Mouse (Mus musculus) MEL (cell line): ENCODE measurements around the gene Mgll. TPM values are rescaled to one million over a fixed set of nuclear protein-coding genes. Genes with fewer than 3 reads are reported as not detected.

Experiments used
- DNase-seq: peaks from one replicate; pipeline ENCODE4 v3.0.0; 2011; ENCODE audit warnings: low read depth, low spot score
- H3K27ac ChIP-seq: 2 replicates; pipeline ENCODE4 v1.5.1; 2012; ENCODE audit warnings: low read depth, mild to moderate bottlenecking, control low read depth, low read length, moderate library complexity; ENCODE audit not compliant: control insufficient read depth
- H3K27me3 ChIP-seq, 2 experiments: fragments of 150-350 bp in 1 of 2; sonication (generic) in 1 of 2; 2 replicates each; pipeline ENCODE4 v1.6.1; 2012; ENCODE audit warnings: low read length in 2 of 2, mild to moderate bottlenecking in 2 of 2, improper control_type of control experiment in 1 of 2, moderate library complexity in 1 of 2; ENCODE audit not compliant: insufficient read depth in 2 of 2, control insufficient read depth in 1 of 2
- H3K36me3 ChIP-seq, 2 experiments: 2 replicates each; pipeline ENCODE4 v1.6.1; 2012 to 2014; ENCODE audit warnings: low read length in 2 of 2, improper control_type of control experiment in 1 of 2, inconsistent platforms in 1 of 2, mild to moderate bottlenecking in 1 of 2; ENCODE audit not compliant: insufficient read depth in 2 of 2, control insufficient read depth in 1 of 2
- H3K4me1 ChIP-seq, 2 experiments: fragments of 150-350 bp in 1 of 2; sonication (generic) in 1 of 2; 2 replicates each; pipeline ENCODE4 v1.6.1; 2012; ENCODE audit warnings: low read length in 2 of 2, improper control_type of control experiment in 1 of 2, mild to moderate bottlenecking in 1 of 2; ENCODE audit not compliant: insufficient read depth in 2 of 2, control insufficient read depth in 1 of 2
- H3K4me3 ChIP-seq, 2 experiments: fragments of 150-350 bp in 1 of 2; sonication (generic) in 1 of 2; 2 replicates each; pipeline ENCODE4 v1.5.1; 2012; ENCODE audit warnings: low read depth in 2 of 2, low read length in 2 of 2, mild to moderate bottlenecking in 2 of 2, moderate library complexity in 2 of 2, control low read depth in 1 of 2, improper control_type of control experiment in 1 of 2; ENCODE audit not compliant: control insufficient read depth in 1 of 2, insufficient read depth in 1 of 2
- H3K79me2 ChIP-seq: 2 replicates; pipeline ENCODE4 v1.6.1; 2012; ENCODE audit warnings: mild to moderate bottlenecking, low read length, moderate library complexity; ENCODE audit not compliant: control insufficient read depth, poor library complexity, insufficient read depth
- H3K9ac ChIP-seq: 2 replicates; pipeline ENCODE4 v1.6.1; 2012; ENCODE audit warnings: low read depth, mild to moderate bottlenecking, control low read depth, low read length, moderate library complexity; ENCODE audit not compliant: control insufficient read depth, poor library complexity, severe bottlenecking
- H3K9me3 ChIP-seq: fragments of 150-350 bp; sonication (generic); replicated peaks from 2 replicates; pipeline ENCODE4 v1.6.1; 2012; ENCODE audit warnings: mild to moderate bottlenecking, low read length, improper control_type of control experiment, moderate library complexity; ENCODE audit not compliant: insufficient read depth
- CHD1 ChIP-seq: IDR thresholded peaks from 2 replicates; pipeline ENCODE4 v1.6.1; 2012; ENCODE audit warnings: low read depth, mild to moderate bottlenecking, inconsistent platforms, low read length, improper control_type of control experiment
- CHD2 ChIP-seq: IDR thresholded peaks from 2 replicates; pipeline ENCODE4 v1.6.1; 2011; ENCODE audit warnings: low read length, improper control_type of control experiment
- CTCF ChIP-seq, 3 experiments: IDR thresholded peaks in 2 of 3; conservative IDR thresholded peaks in 1 of 3; 2 replicates each; pipeline ENCODE4 v1.5.1; 2011 to 2012; ENCODE audit warnings: low read length in 3 of 3, low read depth in 2 of 3, mild to moderate bottlenecking in 2 of 3, improper control_type of control experiment in 1 of 3, inconsistent platforms in 1 of 3, mixed read lengths in 1 of 3, moderate library complexity in 1 of 3; ENCODE audit not compliant: control insufficient read depth in 1 of 3, insufficient read depth in 1 of 3, poor library complexity in 1 of 3, severe bottlenecking in 1 of 3
- ELF1 ChIP-seq: IDR thresholded peaks from 2 replicates; pipeline ENCODE4 v1.6.1; 2014; ENCODE audit warnings: low read depth, mild to moderate bottlenecking, inconsistent platforms, low read length, improper control_type of control experiment, moderate library complexity
- ETS1 ChIP-seq: IDR thresholded peaks from 2 replicates; pipeline ENCODE4 v1.6.1; 2012; ENCODE audit warnings: low read depth, mild to moderate bottlenecking, inconsistent platforms, low read length, improper control_type of control experiment, moderate library complexity
- GABPA ChIP-seq: IDR thresholded peaks from 2 replicates; pipeline ENCODE4 v1.6.1; 2012; ENCODE audit warnings: low read depth, mild to moderate bottlenecking, inconsistent platforms, low read length, improper control_type of control experiment, moderate library complexity
- JUND ChIP-seq: IDR thresholded peaks from 2 replicates; pipeline ENCODE4 v1.6.1; 2011; ENCODE audit warnings: low read depth, mild to moderate bottlenecking, improper control_type of control experiment, low read length
- KAT2A ChIP-seq: conservative IDR thresholded peaks from 2 replicates; pipeline ENCODE4 v1.6.1; 2012; ENCODE audit warnings: low read depth, low read length, improper control_type of control experiment, inconsistent platforms
- MAX ChIP-seq: IDR thresholded peaks from 2 replicates; pipeline ENCODE4 v1.6.1; 2011; ENCODE audit warnings: low read length, improper control_type of control experiment
- MEF2A ChIP-seq: IDR thresholded peaks from 2 replicates; pipeline ENCODE4 v1.6.1; 2014; ENCODE audit warnings: low read depth, mild to moderate bottlenecking, inconsistent platforms, low read length, improper control_type of control experiment; ENCODE audit not compliant: poor library complexity, insufficient replicate concordance, severe bottlenecking; ENCODE audit errors: extremely low read depth
- MXI1 ChIP-seq: IDR thresholded peaks from 2 replicates; pipeline ENCODE4 v1.6.1; 2011; ENCODE audit warnings: mild to moderate bottlenecking, low read depth, low read length, improper control_type of control experiment
- MYB ChIP-seq: IDR thresholded peaks from 2 replicates; pipeline ENCODE4 v1.6.1; 2011; ENCODE audit warnings: mild to moderate bottlenecking, low read depth, low read length, improper control_type of control experiment
- MYC ChIP-seq: IDR thresholded peaks from 2 replicates; pipeline ENCODE4 v1.6.1; 2011; ENCODE audit warnings: low read depth, mild to moderate bottlenecking, low read length, improper control_type of control experiment, moderate library complexity
- NELFE ChIP-seq: IDR thresholded peaks from 2 replicates; pipeline ENCODE4 v1.6.1; 2011; ENCODE audit warnings: low read depth, low read length, improper control_type of control experiment
- NRF1 ChIP-seq: IDR thresholded peaks from 2 replicates; pipeline ENCODE4 v1.6.1; 2014; ENCODE audit warnings: low read depth, mild to moderate bottlenecking, inconsistent platforms, low read length, improper control_type of control experiment, moderate library complexity; ENCODE audit not compliant: poor library complexity, insufficient read depth, severe bottlenecking
- POLR2A ChIP-seq, 2 experiments: IDR thresholded peaks; 2 replicates each; pipeline ENCODE4 v1.6.1; 2011 to 2012; ENCODE audit warnings: low read length in 2 of 2, mild to moderate bottlenecking in 2 of 2, control low read depth in 1 of 2, improper control_type of control experiment in 1 of 2, low read depth in 1 of 2, moderate library complexity in 1 of 2; ENCODE audit not compliant: control insufficient read depth in 1 of 2, insufficient read depth in 1 of 2, poor library complexity in 1 of 2
- POLR2AphosphoS2 ChIP-seq: IDR thresholded peaks from 2 replicates; pipeline ENCODE4 v1.6.1; 2011; ENCODE audit warnings: low read length, improper control_type of control experiment
- POLR2AphosphoS5 ChIP-seq: IDR thresholded peaks from 2 replicates; pipeline ENCODE4 v1.6.1; 2012; ENCODE audit warnings: low read depth, borderline replicate concordance, mild to moderate bottlenecking, inconsistent platforms, low read length, moderate library complexity, mixed read lengths
- RCOR1 ChIP-seq: IDR thresholded peaks from 2 replicates; pipeline ENCODE4 v1.6.1; 2012; ENCODE audit warnings: low read depth, mild to moderate bottlenecking, inconsistent platforms, low read length, improper control_type of control experiment
- SIN3A ChIP-seq: IDR thresholded peaks from 2 replicates; pipeline ENCODE4 v1.6.1; 2012; ENCODE audit warnings: low read length, improper control_type of control experiment, inconsistent platforms
- SMC3 ChIP-seq: IDR thresholded peaks from 2 replicates; pipeline ENCODE4 v1.6.1; 2011; ENCODE audit warnings: low read depth, low read length, improper control_type of control experiment
- UBTF ChIP-seq: IDR thresholded peaks from 2 replicates; pipeline ENCODE4 v1.6.1; 2012; ENCODE audit warnings: low read depth, mild to moderate bottlenecking, inconsistent platforms, low read length, improper control_type of control experiment, moderate library complexity, borderline replicate concordance; ENCODE audit not compliant: insufficient read depth
- USF1 ChIP-seq: IDR thresholded peaks from 2 replicates; pipeline ENCODE4 v1.6.1; 2014; ENCODE audit warnings: low read depth, mild to moderate bottlenecking, inconsistent platforms, low read length, improper control_type of control experiment, moderate library complexity
- ZC3H11A ChIP-seq: IDR thresholded peaks from 2 replicates; pipeline ENCODE4 v1.6.1; 2012; ENCODE audit warnings: low read depth, mild to moderate bottlenecking, inconsistent platforms, low read length, improper control_type of control experiment
- ZKSCAN1 ChIP-seq: IDR thresholded peaks from 2 replicates; pipeline ENCODE4 v1.6.1; 2012; ENCODE audit warnings: low read depth, mild to moderate bottlenecking, inconsistent platforms, low read length, improper control_type of control experiment, moderate library complexity
- ZMIZ1 ChIP-seq: IDR thresholded peaks from 2 replicates; pipeline ENCODE4 v1.6.1; 2012; ENCODE audit warnings: low read depth, mild to moderate bottlenecking, inconsistent platforms, low read length, improper control_type of control experiment, moderate library complexity
- ZNF384 ChIP-seq: IDR thresholded peaks from 2 replicates; pipeline ENCODE4 v1.6.1; 2012; ENCODE audit warnings: low read depth, mild to moderate bottlenecking, inconsistent platforms, low read length, improper control_type of control experiment
- polyA plus RNA-seq, 2 experiments: library from polyadenylated mRNA; stranded (reverse) in 1 of 2; unstranded in 1 of 2; fragments of >175 nt in 1 of 2; fragments of >200 nt in 1 of 2; gene quantifications; 2 replicates each; pipeline versions ENCODE4 v1.2.1 to v1.2.4; 2012; ENCODE audit warnings: low replicate concordance in 2 of 2, low read depth in 1 of 2; ENCODE audit not compliant: insufficient read length in 2 of 2, insufficient read depth in 1 of 2, missing spikeins in 1 of 2
- total RNA-seq: library from RNA; depleted of rRNA; stranded (reverse); fragments of 300-350 nt; gene quantifications from 2 replicates; pipeline ENCODE4 v1.2.3, GENCODE M21; 2012

Mgll gene
- total and polyA plus RNA-seq, 3 experiments = not detected

- no peak for DNase-seq
- Histone ChIP-seq H3K79me2 (no peaks in the 10 kb centered on the region), H3K27ac (no peak overlapping the region), H3K36me3 (no peaks in the 10 kb centered on the region), H3K9ac (no peak overlapping the region), H3K4me1 (no peaks in the 10 kb centered on the region), H3K4me3 (no peak overlapping the region), H3K9me3 (no peaks in the 10 kb centered on the region), H3K27me3 (peaks cover 2 to 5% of the 10 kb centered on the region in 2 experiments; a peak in 2 of 4 replicates)
- no peak for TF ChIP-seq MXI1
- TF ChIP-seq MAX = no peak
- no peak for TF ChIP-seq MYB
- no peak for TF ChIP-seq CTCF (IDR thresholded peaks at IDR 0.05 in 2 of 3, conservative IDR thresholded peaks at IDR 0.05 in 1 of 3; ENCODE audit: control insufficient read depth in 1 of 3, insufficient read depth in 1 of 3, low read depth in 2 of 3, low read length in 3 of 3, poor library complexity in 1 of 3, severe bottlenecking in 1 of 3)
- TF ChIP-seq ETS1 = no peak
- no peak for TF ChIP-seq CHD2
- TF ChIP-seq KAT2A = no peak
- TF ChIP-seq ZNF384 = no peak
- TF ChIP-seq GABPA = no peak
- TF ChIP-seq RCOR1 = no peak
- no peak for TF ChIP-seq SIN3A
- no peak for TF ChIP-seq ZC3H11A
Measured at GRCm38 (mm10) chr6:88742286-88743011, 18.2 kb downstream of the Mgll start.

GRCm38 (mm10) chr6:88743601-88744291 lies 19.5 kb downstream of the Mgll start:
- no peak for TF ChIP-seq JUND
- TF ChIP-seq POLR2A (IDR thresholded peaks at IDR 0.05; ENCODE audit: control insufficient read depth in 1 of 2, insufficient read depth in 1 of 2, low read depth in 1 of 2, low read length in 2 of 2, poor library complexity in 1 of 2) = no peak
- TF ChIP-seq MAX = no peak
- no peak for TF ChIP-seq ETS1
- no peak for TF ChIP-seq NELFE
- TF ChIP-seq NRF1 = no peak
- no peak for TF ChIP-seq SIN3A
- TF ChIP-seq ZKSCAN1 = no peak
- no peak for TF ChIP-seq SMC3
- no peak for TF ChIP-seq USF1
- no peak for TF ChIP-seq MYC
- TF ChIP-seq ZMIZ1 = no peak
- no peak for TF ChIP-seq UBTF
- TF ChIP-seq POLR2AphosphoS2 = no peak
- TF ChIP-seq RCOR1 = no peak
- TF ChIP-seq MEF2A = no peak
- TF ChIP-seq POLR2AphosphoS5 = no peak
- TF ChIP-seq CHD1 = no peak
- no peak for TF ChIP-seq ELF1
- no peak for TF ChIP-seq MXI1
- Histone ChIP-seq H3K9ac (no peak overlapping the region), H3K4me1 (no peaks in the 10 kb centered on the region), H3K9me3 (no peaks in the 10 kb centered on the region), H3K36me3 (no peaks in the 10 kb centered on the region), H3K27ac (no peak overlapping the region), H3K4me3 (no peak overlapping the region), H3K27me3 (peaks cover 2 to 9% of the 10 kb centered on the region in 2 experiments; a peak in 3 of 4 replicates), H3K79me2 (no peaks in the 10 kb centered on the region)
- no peak for DNase-seq
